Mouse (Mus musculus) bone marrow, adult 2 months (tissue): ENCODE results near the gene Hdac8.

Experiments used
- CTCF ChIP-seq: fragments of 200-500 bp; IDR thresholded peaks from 2 replicates; pipeline ENCODE4 v1.5.1; 2011; ENCODE audit warnings: low read length, control low read depth; ENCODE audit not compliant: control insufficient read depth, insufficient read depth
- POLR2A ChIP-seq: fragments of 200-500 bp; IDR thresholded peaks from 2 replicates; pipeline ENCODE4 v1.6.1; 2011; ENCODE audit warnings: low read depth, mild to moderate bottlenecking, control low read depth, low read length, borderline replicate concordance; ENCODE audit not compliant: control insufficient read depth

DNA sequence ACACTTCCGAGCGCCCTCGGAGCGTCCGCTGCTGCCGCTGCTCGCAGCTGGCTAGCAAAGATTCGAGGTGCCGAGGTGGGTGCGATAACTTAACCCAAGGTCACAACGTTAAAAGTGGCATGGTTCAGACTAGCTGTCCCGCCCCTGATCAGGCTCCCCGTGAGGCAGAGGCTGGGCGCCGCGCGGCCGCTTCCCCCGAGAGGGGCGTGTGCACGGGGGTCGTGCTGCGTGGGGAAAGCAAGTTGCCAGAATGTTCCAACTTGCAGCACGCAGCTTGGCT, 254.3 kb downstream of the Hdac8 start:
- TF ChIP-seq POLR2A (no peak), CTCF (no peak)
